Mouse (Mus musculus): Measurements from ENCODE around the gene Plxnc1. TPM values are rescaled to one million over a fixed set of nuclear protein-coding genes. Genes with fewer than 3 reads are reported as not detected.

Gene Plxnc1
- polyA plus RNA-seq, 1 experiment, result 15.8 TPM

DNA sequence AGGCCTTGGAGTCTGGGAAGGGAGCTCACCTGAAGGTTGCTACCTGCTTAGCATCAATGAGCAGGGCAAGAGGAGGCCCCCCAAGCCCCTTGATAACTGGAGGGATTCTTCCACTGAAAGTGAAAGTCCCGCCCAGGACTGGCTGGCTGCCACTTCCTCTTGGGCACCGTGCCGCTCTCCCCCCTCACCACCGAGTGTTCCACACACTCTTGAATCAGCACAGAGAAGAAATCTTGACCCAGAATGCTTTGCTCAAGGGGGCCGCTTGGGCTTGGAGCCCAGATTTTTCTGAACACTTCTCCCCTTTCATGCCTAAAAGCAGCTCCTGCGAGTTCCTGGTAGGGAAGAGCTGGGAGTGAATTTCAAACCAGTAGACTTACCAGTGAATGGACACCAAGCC, 115.2 kb downstream of the Plxnc1 start:
- TF ChIP-seq POLR2A (IDR thresholded peaks at IDR 0.05; ENCODE audit: low read depth, low read length) (no peak), CTCF (IDR thresholded peaks at IDR 0.05; ENCODE audit: extremely low read depth, insufficient read depth, insufficient read length, insufficient replicate concordance) (no peak)
- DNase-seq (ENCODE audit: low read depth in 1 of 2, low spot score in 2 of 2), result peak; percentile 68 to 90
- Histone ChIP-seq H3K4me3 (ENCODE audit: extremely low read depth, insufficient read depth, insufficient read length) (peak overlapping the region; percentile 51; the same call in 1 of the 2 replicates), H3K36me3 (ENCODE audit: control insufficient read depth, insufficient read depth, low read length) (no peaks in the 10 kb centered on the region; the same call in 1 of the 2 replicates), H3K27ac (ENCODE audit: insufficient read depth, low read length) (peak overlapping the region; percentile 97), H3K27me3 (ENCODE audit: control insufficient read depth, insufficient read depth, low read length) (no peaks in the 10 kb centered on the region), H3K4me1 (ENCODE audit: control insufficient read depth, insufficient read depth, insufficient read length) (peaks cover 33% of the 10 kb centered on the region)
- 1% methylated on average over 6 of the region's 6 CpGs for WGBS

DNA sequence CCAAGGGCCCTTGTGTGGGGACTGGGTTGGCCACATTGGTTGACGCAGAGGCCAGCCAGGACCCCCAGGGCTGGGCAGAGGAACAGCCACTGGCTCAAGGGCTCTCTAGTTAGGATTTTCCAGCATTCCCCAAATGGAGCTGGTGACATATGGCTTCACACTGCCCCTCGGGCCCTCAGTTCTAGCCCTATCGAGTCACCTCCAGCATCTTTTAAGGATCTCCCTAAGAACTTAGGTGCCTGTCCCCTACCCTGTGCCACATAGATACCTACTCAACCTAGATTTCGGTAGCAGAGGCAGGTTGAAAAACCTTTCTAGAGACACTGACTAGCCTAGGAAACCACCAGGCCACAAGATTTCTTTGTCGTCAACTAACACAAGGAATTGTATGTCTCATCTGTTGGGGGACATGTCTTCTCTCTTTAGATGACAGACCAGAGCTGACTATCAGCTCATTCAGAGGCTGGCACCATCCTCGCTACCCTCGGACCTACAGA, 115.9 kb downstream of the Plxnc1 start:
- 47% methylated on average over 7 of the region's 7 CpGs for WGBS
- no peak for DNase-seq (ENCODE audit: low read depth in 1 of 2, low spot score in 2 of 2)
- peaks cover 37% of the 10 kb centered on the region for H3K4me1 ChIP-seq (ENCODE audit: control insufficient read depth, insufficient read depth, insufficient read length)
- no peaks in the 10 kb centered on the region; the same call in 1 of the 2 replicates for H3K36me3 ChIP-seq (ENCODE audit: control insufficient read depth, insufficient read depth, low read length)
- peak overlapping the region; percentile 97 for H3K27ac ChIP-seq (ENCODE audit: insufficient read depth, low read length)
- TF ChIP-seq POLR2A (IDR thresholded peaks at IDR 0.05; ENCODE audit: low read depth, low read length), result no peak
- TF ChIP-seq CTCF (IDR thresholded peaks at IDR 0.05; ENCODE audit: extremely low read depth, insufficient read depth, insufficient read length, insufficient replicate concordance), result no peak
- peak overlapping the region; percentile 51 for H3K4me3 ChIP-seq (ENCODE audit: extremely low read depth, insufficient read depth, insufficient read length)
- no peaks in the 10 kb centered on the region for H3K27me3 ChIP-seq (ENCODE audit: control insufficient read depth, insufficient read depth, low read length)

DNA sequence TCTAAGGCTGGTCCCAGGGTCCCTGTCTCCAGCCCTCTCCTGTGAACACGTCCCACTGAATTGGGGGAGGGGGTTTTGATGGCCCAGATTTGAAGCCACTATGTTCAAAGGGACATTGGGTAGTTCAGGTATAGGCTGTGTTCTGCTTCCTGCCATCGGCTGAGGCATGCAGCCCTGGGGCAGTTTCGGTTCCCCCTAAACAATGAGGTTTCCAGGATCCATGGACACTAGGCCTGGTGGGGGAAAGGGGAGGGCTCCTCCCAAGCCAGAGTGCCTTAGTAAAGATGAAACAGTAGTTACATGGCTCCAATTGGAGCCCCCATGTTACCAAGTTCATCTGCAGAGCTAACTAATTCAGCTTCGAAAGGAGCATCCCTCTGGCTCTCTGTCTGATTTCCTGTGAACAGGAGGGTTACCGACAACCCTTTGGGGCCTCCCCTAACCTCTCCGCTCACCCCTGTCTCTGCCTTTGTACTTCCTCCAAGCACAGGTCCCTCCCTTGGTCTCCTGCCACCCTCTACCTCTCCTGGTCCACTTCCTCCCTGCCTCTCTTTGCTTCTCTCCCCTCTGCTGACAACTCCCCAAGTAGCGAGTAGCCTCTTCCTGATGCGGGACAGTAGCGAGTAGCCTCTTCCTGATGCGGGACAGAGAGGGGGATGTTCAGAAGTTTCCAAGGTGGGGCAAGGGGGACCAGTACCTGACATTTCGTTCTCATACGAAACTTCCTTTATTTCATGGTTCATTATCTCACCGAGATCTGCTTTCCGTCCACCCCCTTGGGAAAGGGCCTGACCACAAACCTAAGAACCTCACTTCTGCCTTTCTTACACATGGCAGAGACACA, 116.5 kb downstream of the Plxnc1 start:
- peaks cover 37% of the 10 kb centered on the region for H3K4me1 ChIP-seq (ENCODE audit: control insufficient read depth, insufficient read depth, insufficient read length)
- 17% methylated on average over 14 of the region's 14 CpGs for WGBS
- peak; percentile 76 to 88 for DNase-seq (ENCODE audit: low read depth in 1 of 2, low spot score in 2 of 2)
- peak overlapping the region; percentile 97 for H3K27ac ChIP-seq (ENCODE audit: insufficient read depth, low read length)
- no peaks in the 10 kb centered on the region; the same call in 1 of the 2 replicates for H3K36me3 ChIP-seq (ENCODE audit: control insufficient read depth, insufficient read depth, low read length)
- TF ChIP-seq CTCF (IDR thresholded peaks at IDR 0.05; ENCODE audit: extremely low read depth, insufficient read depth, insufficient read length, insufficient replicate concordance) (no peak), POLR2A (IDR thresholded peaks at IDR 0.05; ENCODE audit: low read depth, low read length) (no peak)
- H3K27me3 ChIP-seq (ENCODE audit: control insufficient read depth, insufficient read depth, low read length), result no peaks in the 10 kb centered on the region
- peak overlapping the region; percentile 51 for H3K4me3 ChIP-seq (ENCODE audit: extremely low read depth, insufficient read depth, insufficient read length)

DNA sequence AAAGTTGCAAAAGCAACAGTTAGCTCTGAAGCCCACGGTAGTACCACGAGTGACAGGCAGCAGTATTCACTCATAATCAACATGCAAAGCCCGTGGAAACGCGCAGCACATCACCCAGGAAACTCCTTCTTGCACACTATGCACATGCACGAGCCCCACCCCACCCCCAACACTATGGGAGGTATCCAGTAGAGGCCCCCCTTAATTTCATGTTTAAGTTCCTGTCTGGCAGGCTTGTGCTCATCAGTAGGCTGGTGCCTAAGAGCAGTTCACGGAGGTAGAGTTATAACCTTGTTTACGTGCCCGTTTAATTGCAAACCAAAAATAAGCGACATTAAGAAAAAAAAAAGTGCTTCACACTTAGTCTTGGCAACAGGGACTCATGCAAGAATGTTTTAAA, 117.3 kb downstream of the Plxnc1 start:
- WGBS, result 43% methylated on average over 10 of the region's 10 CpGs
- Histone ChIP-seq H3K36me3 (ENCODE audit: control insufficient read depth, insufficient read depth, low read length) (peaks cover 2% of the 10 kb centered on the region; the same call in 1 of the 2 replicates), H3K4me1 (ENCODE audit: control insufficient read depth, insufficient read depth, insufficient read length) (peaks cover 37% of the 10 kb centered on the region), H3K27me3 (ENCODE audit: control insufficient read depth, insufficient read depth, low read length) (no peaks in the 10 kb centered on the region), H3K4me3 (ENCODE audit: extremely low read depth, insufficient read depth, insufficient read length) (peak overlapping the region; percentile 46; the same call in 1 of the 2 replicates), H3K27ac (ENCODE audit: insufficient read depth, low read length) (peak overlapping the region; percentile 97)
- peak in 1 of 2 experiments; percentile 36 for DNase-seq (ENCODE audit: low read depth in 1 of 2, low spot score in 2 of 2)
- TF ChIP-seq CTCF (IDR thresholded peaks at IDR 0.05; ENCODE audit: extremely low read depth, insufficient read depth, insufficient read length, insufficient replicate concordance) (no peak), POLR2A (IDR thresholded peaks at IDR 0.05; ENCODE audit: low read depth, low read length) (no peak)

DNA sequence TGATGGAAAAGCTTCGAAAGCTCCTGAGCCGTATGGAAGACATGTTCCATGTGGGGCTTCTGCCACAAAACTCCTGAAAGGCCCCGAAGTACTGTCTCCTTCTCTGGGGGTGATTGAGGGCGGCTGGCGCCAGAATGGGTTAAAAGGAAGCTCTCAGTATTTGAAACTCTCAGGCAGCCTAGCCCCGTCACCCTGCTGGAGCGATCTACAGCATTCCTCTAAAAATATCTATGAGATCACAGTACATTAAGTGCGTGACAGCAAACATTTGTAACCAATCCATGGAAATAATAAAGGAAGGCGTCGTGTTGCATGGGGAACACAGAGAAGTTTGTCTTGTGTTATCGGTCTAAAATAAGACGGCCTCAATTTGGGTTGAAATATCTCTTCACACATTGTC, 118.2 kb downstream of the Plxnc1 start:
- peak overlapping the region; percentile 32; the same call in 1 of the 2 replicates for H3K27ac ChIP-seq (ENCODE audit: insufficient read depth, low read length)
- WGBS, result 83% methylated on average over 12 of the region's 12 CpGs
- no peaks in the 10 kb centered on the region for H3K27me3 ChIP-seq (ENCODE audit: control insufficient read depth, insufficient read depth, low read length)
- TF ChIP-seq POLR2A (IDR thresholded peaks at IDR 0.05; ENCODE audit: low read depth, low read length) (no peak), CTCF (IDR thresholded peaks at IDR 0.05; ENCODE audit: extremely low read depth, insufficient read depth, insufficient read length, insufficient replicate concordance) (no peak)
- no peak overlapping the region for H3K4me3 ChIP-seq (ENCODE audit: extremely low read depth, insufficient read depth, insufficient read length)
- DNase-seq (ENCODE audit: low read depth in 1 of 2, low spot score in 2 of 2), result no peak
- H3K36me3 ChIP-seq (ENCODE audit: control insufficient read depth, insufficient read depth, low read length), result peaks cover 2% of the 10 kb centered on the region; the same call in 1 of the 2 replicates
- peaks cover 34% of the 10 kb centered on the region for H3K4me1 ChIP-seq (ENCODE audit: control insufficient read depth, insufficient read depth, insufficient read length)

DNA sequence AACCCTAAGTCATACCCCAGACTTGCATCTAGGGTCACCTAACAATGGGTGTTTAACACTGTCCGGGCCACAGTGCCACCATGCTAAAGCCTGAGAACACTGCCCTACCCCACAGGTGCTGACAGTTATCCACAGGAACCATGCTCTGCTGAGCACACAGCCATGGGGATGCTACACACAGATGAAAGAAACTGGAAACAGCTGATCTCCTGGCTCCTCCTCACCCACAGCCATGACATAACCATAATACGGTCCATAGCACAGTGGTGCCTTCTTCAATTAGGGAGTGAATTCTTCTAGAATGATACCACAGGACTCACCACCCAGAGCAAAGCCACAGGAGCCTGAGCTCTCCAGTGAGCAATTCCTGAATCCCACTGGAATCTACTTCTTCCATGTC, 118.7 kb downstream of the Plxnc1 start:
- H3K27me3 ChIP-seq (ENCODE audit: control insufficient read depth, insufficient read depth, low read length), result no peaks in the 10 kb centered on the region
- 44% methylated on average over 2 of the region's 2 CpGs for WGBS

More for the DNA sequence above, 118.7 kb downstream of the Plxnc1 start:
- Histone ChIP-seq H3K4me3 (ENCODE audit: extremely low read depth, insufficient read depth, insufficient read length) (no peak overlapping the region), H3K27ac (ENCODE audit: insufficient read depth, low read length) (peak overlapping the region; percentile 10), H3K36me3 (ENCODE audit: control insufficient read depth, insufficient read depth, low read length) (peaks cover 2% of the 10 kb centered on the region; the same call in 1 of the 2 replicates), H3K4me1 (ENCODE audit: control insufficient read depth, insufficient read depth, insufficient read length) (peaks cover 34% of the 10 kb centered on the region)
- DNase-seq (ENCODE audit: low read depth in 1 of 2, low spot score in 2 of 2), result peak in 1 of 2 experiments; percentile 58
- no peak for TF ChIP-seq CTCF (IDR thresholded peaks at IDR 0.05; ENCODE audit: extremely low read depth, insufficient read depth, insufficient read length, insufficient replicate concordance)
- TF ChIP-seq POLR2A (IDR thresholded peaks at IDR 0.05; ENCODE audit: low read depth, low read length), result no peak

Data from spleen, adult 2 months (tissue).